Mouse (Mus musculus): ENCODE results near the gene Fam172a. TPM values are rescaled to one million over a fixed set of nuclear protein-coding genes. Genes with fewer than 3 reads are reported as not detected.

The Fam172a gene
- polyA plus RNA-seq, 1 experiment from 2014 or later: 39.8 TPM

DNA sequence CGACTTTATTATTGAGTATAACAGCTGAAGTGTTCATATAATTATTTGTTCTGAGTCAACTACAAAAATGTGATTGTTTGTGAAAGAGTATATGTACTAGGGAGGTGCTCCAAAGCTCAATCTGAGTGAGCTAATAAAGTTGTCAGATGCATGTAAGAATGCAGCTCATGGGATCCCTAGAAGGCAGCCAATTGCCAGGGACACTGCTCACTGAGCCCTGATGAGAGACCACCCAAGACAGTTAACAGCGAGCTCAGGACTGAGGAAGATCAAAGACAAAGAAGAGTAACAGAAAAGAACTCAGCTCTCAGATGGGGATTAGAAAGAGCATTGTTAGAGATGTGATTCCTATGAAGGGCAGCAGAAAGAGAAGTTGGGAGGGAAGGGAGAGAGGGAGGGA is 166.5 kb downstream of the Fam172a start:
- H3K4me3 ChIP-seq: no peak overlapping the region
- H3K9ac ChIP-seq: no peak overlapping the region
- H3K36me3 ChIP-seq: no peaks in the 10 kb centered on the region
- no peak overlapping the region for H3K4me2 ChIP-seq
- no peak overlapping the region for H3K27ac ChIP-seq
- ATAC-seq (ENCODE audit: insufficient number of reproducible peaks, insufficient read depth, low FRiP score, low TSS enrichment, low read depth): no peak
- WGBS: 44% methylated on average over 2 of the region's 2 CpGs
- no peaks in the 10 kb centered on the region for H3K9me3 ChIP-seq
- H3K27me3 ChIP-seq: no peaks in the 10 kb centered on the region
- H3K4me1 ChIP-seq: no peaks in the 10 kb centered on the region

DNA sequence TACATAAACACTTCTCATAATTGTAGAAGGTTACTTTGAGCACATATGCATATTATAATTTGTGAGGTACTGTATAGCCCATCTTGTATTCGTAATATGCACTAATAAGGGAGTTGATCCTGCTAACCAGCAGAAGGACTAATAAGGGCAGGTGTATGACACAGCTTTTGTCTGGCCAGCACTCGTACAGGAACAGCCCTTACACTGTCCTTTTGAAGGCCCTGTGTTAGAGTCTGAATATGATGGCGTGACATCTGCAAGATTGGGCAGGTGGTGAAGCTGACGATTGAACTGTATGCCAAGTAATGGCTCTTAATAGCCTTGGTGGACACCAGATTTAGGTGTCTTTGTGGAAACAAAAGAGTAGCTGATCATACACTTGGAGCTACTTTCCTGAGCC is 176.3 kb downstream of the Fam172a start:
- no peaks in the 10 kb centered on the region for H3K36me3 ChIP-seq
- H3K27me3 ChIP-seq: no peaks in the 10 kb centered on the region
- no peak overlapping the region for H3K4me3 ChIP-seq
- no peaks in the 10 kb centered on the region for H3K9me3 ChIP-seq
- H3K4me1 ChIP-seq: no peaks in the 10 kb centered on the region
- 79% methylated on average over 4 of the region's 4 CpGs for WGBS
- no peak overlapping the region for H3K9ac ChIP-seq
- H3K27ac ChIP-seq: no peak overlapping the region
- H3K4me2 ChIP-seq: no peak overlapping the region
- ATAC-seq (ENCODE audit: insufficient number of reproducible peaks, insufficient read depth, low FRiP score, low TSS enrichment, low read depth): no peak

DNA sequence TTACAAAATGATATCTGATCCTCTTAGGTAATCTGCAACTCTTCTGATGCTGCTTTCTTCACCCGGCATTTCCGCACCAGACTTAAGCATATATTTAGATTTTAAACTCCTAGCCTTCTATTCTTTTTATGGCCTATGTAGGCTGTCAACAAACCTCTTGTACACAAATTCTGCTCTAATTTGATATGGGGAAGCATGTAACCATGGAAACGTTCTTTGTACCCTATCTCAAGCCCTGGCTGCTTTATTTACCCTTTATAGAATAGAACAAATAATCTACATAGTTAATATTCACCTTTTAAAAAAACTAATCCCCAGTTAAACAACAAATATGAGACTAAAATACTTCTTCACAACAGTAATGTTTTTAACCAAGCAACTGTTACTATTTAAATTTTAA is 176.7 kb downstream of the Fam172a start:
- Histone ChIP-seq H3K27ac (no peak overlapping the region), H3K9ac (no peak overlapping the region), H3K4me3 (no peak overlapping the region), H3K4me1 (no peaks in the 10 kb centered on the region), H3K36me3 (no peaks in the 10 kb centered on the region), H3K4me2 (no peak overlapping the region), H3K27me3 (no peaks in the 10 kb centered on the region), H3K9me3 (no peaks in the 10 kb centered on the region)
- WGBS: 73% methylated on average over 3 of the region's 3 CpGs
- ATAC-seq (ENCODE audit: insufficient number of reproducible peaks, insufficient read depth, low FRiP score, low TSS enrichment, low read depth): no peak

DNA sequence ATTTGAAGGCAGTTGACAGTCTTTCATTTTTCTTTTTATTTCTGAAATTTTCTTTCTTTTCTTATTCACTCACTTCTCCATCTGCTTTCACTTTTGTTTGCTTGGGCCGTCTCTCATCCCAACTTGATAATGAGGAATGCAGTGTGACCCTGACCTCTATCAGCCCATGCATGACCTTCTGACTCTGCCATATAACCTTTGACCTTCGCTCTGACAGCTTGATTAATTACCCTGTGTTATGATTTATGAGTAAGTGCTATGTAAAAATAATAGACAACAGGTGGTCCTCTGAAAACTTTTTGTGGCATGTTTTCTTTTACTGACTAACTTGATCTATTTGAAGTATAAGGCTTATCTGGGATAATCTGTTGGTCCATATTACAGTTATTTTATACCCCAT is 195.8 kb downstream of the Fam172a start:
- Histone ChIP-seq H3K36me3 (no peaks in the 10 kb centered on the region), H3K4me3 (no peak overlapping the region), H3K4me2 (no peak overlapping the region), H3K27me3 (no peaks in the 10 kb centered on the region), H3K9me3 (no peaks in the 10 kb centered on the region), H3K9ac (no peak overlapping the region), H3K4me1 (0 out of 2 replicates have a peak, but pooled peaks cover 2% of the 10 kb centered on the region), H3K27ac (no peak overlapping the region)
- 18% methylated on average over 2 of the region's 2 CpGs for WGBS
- ATAC-seq (ENCODE audit: insufficient number of reproducible peaks, insufficient read depth, low FRiP score, low TSS enrichment, low read depth): no peak

DNA sequence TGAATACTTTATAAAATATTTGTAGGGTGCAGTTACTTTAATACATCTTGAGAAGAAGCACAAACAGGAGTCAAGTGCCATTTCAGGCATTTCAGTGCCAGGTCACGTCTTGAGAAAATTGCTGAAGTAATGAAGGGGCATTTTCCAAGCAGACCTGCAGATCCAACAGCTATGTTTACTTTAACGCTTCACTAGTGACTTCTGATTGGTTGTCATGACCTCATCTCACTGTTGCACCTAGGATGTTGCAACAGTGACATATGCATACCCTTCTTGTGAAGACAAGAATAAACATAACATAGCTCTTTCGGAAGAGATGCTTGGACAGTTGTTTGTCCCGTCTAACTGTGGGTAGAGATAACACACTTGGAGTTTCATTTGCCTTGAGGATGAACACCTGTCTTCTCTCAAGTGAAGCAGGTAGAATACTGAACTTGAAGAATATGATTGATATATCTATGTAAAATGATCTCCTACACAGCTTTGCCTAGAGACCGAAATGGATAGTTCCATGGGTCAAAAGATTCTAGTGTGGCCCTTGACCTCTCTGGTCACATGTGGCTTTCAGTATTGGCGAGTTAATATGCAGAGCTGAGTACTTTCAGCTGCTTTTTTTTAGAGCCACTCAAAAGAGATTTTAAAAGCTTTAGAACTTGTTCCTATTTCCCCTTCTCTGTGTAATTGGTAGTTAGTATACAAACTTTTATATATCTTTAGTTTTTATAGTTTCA is 196.4 kb downstream of the Fam172a start:
- Histone ChIP-seq H3K9me3 (no peaks in the 10 kb centered on the region), H3K4me3 (no peak overlapping the region), H3K27me3 (no peaks in the 10 kb centered on the region), H3K9ac (no peak overlapping the region), H3K4me2 (no peak overlapping the region), H3K4me1 (no peaks in the 10 kb centered on the region), H3K27ac (no peak overlapping the region), H3K36me3 (no peaks in the 10 kb centered on the region)
- no peak for ATAC-seq (ENCODE audit: insufficient number of reproducible peaks, insufficient read depth, low FRiP score, low TSS enrichment, low read depth)
- WGBS: 21% methylated on average over 6 of the region's 6 CpGs

DNA sequence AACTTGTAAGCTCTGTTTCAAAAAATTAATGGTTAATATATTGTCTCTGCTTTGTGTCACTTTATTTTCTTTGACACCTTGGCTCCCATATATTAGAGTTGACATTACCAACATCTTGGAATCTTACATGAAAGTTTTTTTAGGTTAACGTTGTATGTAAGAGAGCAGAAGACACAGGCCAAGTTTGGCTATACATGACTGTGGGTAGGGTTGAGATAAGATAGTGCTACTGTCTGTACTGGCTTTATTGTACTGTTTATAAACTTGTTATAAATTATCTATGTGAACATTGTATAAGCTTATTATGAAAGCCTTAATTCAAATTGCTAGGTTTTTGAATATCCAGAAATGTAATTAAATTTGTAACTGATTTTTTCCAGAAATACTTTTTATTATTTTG is 197.9 kb downstream of the Fam172a start:
- H3K36me3 ChIP-seq: no peaks in the 10 kb centered on the region
- H3K27ac ChIP-seq: no peak overlapping the region
- 64% methylated on average over 1 of the region's 1 CpGs for WGBS
- no peak for ATAC-seq (ENCODE audit: insufficient number of reproducible peaks, insufficient read depth, low FRiP score, low TSS enrichment, low read depth)
- H3K4me1 ChIP-seq: no peaks in the 10 kb centered on the region
- H3K4me2 ChIP-seq: no peak overlapping the region
- H3K4me3 ChIP-seq: no peak overlapping the region
- no peaks in the 10 kb centered on the region for H3K9me3 ChIP-seq
- no peaks in the 10 kb centered on the region for H3K27me3 ChIP-seq
- no peak overlapping the region for H3K9ac ChIP-seq

DNA sequence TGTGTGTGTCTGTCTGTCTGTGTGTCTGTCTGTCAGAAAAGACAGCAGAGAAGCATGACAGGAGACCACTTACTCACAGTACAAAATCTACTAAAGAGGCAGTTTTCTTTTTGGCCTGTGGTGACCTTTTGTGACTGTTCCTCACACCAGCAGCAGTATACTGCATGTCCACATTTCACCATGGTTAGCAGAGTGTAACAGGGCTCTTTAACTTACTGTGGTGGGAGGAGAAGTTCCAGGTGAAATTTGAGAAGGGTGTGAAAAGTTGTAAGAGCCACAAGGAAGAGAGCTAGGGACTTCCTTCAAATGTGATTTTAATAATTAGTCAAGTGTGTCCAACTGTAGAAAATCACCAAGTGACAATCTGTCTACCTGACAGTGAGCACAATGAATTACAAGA is 199.0 kb downstream of the Fam172a start:
- H3K9me3 ChIP-seq: no peaks in the 10 kb centered on the region
- no peak overlapping the region for H3K4me2 ChIP-seq
- H3K27ac ChIP-seq: no peak overlapping the region
- no peak overlapping the region for H3K4me3 ChIP-seq
- H3K9ac ChIP-seq: no peak overlapping the region
- H3K36me3 ChIP-seq: no peaks in the 10 kb centered on the region
- H3K27me3 ChIP-seq: no peaks in the 10 kb centered on the region
- no peak for ATAC-seq (ENCODE audit: insufficient number of reproducible peaks, insufficient read depth, low FRiP score, low TSS enrichment, low read depth)
- H3K4me1 ChIP-seq: no peaks in the 10 kb centered on the region

DNA sequence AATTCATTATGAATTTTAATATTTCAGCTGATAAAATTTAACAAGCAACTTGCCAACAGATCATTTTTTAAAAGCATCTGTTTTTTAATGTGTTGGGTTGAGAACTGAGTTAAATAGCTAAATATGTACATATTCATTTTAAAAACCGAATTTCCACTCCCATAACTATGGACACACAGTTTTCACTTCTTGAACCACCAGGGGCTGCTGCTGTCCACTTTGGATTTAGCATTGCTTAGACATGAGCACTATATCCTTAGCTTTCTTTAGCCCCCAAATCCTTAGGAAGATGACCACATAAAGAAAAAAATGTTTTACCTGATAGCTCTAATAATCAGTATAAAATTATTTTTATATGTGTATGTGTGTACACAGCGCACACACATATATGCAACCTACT is 207.4 kb downstream of the Fam172a start:
- H3K4me1 ChIP-seq: no peaks in the 10 kb centered on the region

DNA sequence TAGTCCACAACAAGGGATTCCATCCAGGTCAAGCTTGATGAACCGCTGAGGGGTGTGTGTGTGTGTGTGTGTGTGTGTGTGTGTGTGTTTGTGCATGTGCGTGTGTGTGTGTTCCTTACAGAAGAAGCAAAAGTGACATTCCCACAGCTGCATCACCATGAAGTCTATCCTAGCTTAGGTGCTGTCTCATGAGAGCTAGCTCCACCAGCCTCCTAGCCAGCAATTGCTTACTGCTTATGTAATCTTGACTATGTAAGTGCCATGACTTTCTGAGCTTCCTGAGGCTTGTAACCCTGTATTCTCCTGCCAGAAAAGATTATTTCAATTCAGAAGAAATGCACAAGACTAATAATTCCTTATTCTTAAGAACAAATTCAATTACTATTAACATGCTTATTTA is 221.0 kb downstream of the Fam172a start:
- Histone ChIP-seq H3K4me2 (no peak overlapping the region), H3K9me3 (no peaks in the 10 kb centered on the region), H3K36me3 (no peaks in the 10 kb centered on the region), H3K4me3 (no peak overlapping the region), H3K9ac (no peak overlapping the region), H3K4me1 (no peaks in the 10 kb centered on the region), H3K27ac (no peak overlapping the region), H3K27me3 (no peaks in the 10 kb centered on the region)
- 81% methylated on average over 2 of the region's 2 CpGs for WGBS
- ATAC-seq (ENCODE audit: insufficient number of reproducible peaks, insufficient read depth, low FRiP score, low TSS enrichment, low read depth): no peak

More for the DNA sequence above, 207.4 kb downstream of the Fam172a start:
- Histone ChIP-seq H3K4me2 (no peak overlapping the region), H3K27ac (no peak overlapping the region), H3K9ac (no peak overlapping the region), H3K9me3 (no peaks in the 10 kb centered on the region), H3K36me3 (no peaks in the 10 kb centered on the region), H3K27me3 (no peaks in the 10 kb centered on the region), H3K4me3 (no peak overlapping the region)
- ATAC-seq (ENCODE audit: insufficient number of reproducible peaks, insufficient read depth, low FRiP score, low TSS enrichment, low read depth): no peak
- 80% methylated on average over 2 of the region's 2 CpGs for WGBS

DNA sequence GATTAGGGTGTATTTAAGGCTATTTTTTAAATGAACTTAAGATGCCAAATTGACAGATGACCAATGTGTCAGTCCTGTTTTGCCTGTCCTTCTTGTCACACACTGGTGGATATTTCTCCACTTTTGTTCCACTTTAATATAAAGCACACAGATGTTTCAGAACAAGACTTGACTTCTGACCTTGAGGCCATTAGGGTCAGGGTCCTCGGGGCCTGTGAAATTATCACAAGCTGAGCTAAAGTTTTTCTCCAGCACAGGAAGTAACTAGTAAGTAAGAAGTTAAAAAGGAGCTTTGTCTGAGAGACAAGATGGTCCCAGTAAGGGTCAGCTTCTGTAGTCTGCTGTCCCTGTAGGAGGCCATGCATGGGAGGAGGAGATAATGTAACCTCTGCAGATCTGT is 255.8 kb downstream of the Fam172a start:
- no peak overlapping the region for H3K4me3 ChIP-seq

DNA sequence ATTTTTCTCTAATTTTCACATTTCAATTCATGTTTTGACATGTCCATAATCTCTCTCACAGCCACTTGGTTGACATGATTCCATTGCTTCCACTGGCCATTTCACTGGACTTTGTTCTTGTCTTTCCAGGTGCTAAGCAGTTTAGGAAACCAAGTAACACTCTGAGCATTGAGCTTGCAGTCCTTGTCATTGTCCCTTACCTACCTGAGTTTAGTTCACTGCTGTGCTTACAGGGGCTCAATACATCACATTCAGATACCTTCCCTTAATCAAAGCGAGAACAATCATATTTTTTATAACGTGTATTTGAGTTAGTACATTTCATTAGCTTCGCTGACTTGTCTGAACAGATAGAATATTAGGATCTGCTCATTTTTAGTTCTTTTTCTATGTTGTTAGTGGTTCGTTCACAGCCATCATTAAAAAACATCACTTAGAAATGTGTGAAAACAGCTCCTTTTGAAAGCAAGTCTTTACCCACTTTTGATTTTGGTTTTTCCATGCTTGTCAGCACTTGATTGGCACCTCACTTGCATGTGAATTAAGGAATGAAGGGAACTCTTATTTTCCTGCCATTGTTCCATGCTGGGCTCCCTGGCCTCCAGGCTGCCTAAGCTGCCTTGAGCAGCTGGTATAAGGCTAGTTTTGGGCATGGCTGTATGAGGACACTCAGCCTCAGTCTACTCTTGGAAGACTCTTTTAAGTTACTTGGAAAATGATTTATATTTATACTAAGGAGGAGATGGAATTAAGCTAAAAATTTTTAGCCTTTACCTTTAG is 257.9 kb downstream of the Fam172a start:
- no peaks in the 10 kb centered on the region for H3K4me1 ChIP-seq
- no peaks in the 10 kb centered on the region for H3K27me3 ChIP-seq
- ATAC-seq (ENCODE audit: insufficient number of reproducible peaks, insufficient read depth, low FRiP score, low TSS enrichment, low read depth): no peak
- H3K9me3 ChIP-seq: no peaks in the 10 kb centered on the region
- WGBS: 71% methylated on average over 4 of the region's 4 CpGs
- H3K9ac ChIP-seq: no peak overlapping the region
- no peak overlapping the region for H3K4me2 ChIP-seq
- no peaks in the 10 kb centered on the region for H3K36me3 ChIP-seq
- no peak overlapping the region for H3K27ac ChIP-seq
- no peak overlapping the region for H3K4me3 ChIP-seq

More for the DNA sequence above, 255.8 kb downstream of the Fam172a start:
- H3K4me1 ChIP-seq: no peaks in the 10 kb centered on the region
- H3K27ac ChIP-seq: no peak overlapping the region
- 2% methylated on average over 1 of the region's 1 CpGs for WGBS
- H3K9me3 ChIP-seq: no peaks in the 10 kb centered on the region
- no peak for ATAC-seq (ENCODE audit: insufficient number of reproducible peaks, insufficient read depth, low FRiP score, low TSS enrichment, low read depth)
- H3K9ac ChIP-seq: no peak overlapping the region
- no peak overlapping the region for H3K4me2 ChIP-seq
- H3K36me3 ChIP-seq: no peaks in the 10 kb centered on the region
- H3K27me3 ChIP-seq: no peaks in the 10 kb centered on the region

DNA sequence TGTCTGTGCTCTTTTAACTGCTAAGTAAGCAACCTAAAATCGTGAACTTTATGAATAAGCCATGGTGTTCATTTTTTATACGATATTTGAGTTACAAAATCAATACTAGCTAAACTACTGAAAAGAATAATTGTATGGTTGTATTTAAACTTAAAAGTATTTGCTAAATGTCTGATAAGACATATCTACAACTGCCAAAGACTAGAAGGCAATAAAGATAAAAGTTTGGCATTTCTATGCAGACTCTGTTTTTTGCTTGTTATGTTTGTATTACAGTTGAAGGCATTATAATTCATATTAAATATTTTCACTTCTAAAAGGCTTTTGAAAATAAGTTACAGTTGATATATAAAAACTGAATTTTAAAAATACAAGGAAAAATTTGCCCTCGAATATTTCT is 274.4 kb downstream of the Fam172a start:
- 73% methylated on average over 3 of the region's 3 CpGs for WGBS
- no peak for ATAC-seq (ENCODE audit: insufficient number of reproducible peaks, insufficient read depth, low FRiP score, low TSS enrichment, low read depth)
- H3K9me3 ChIP-seq: no peaks in the 10 kb centered on the region
- H3K4me2 ChIP-seq: no peak overlapping the region
- no peak overlapping the region for H3K9ac ChIP-seq
- no peaks in the 10 kb centered on the region for H3K36me3 ChIP-seq
- H3K27ac ChIP-seq: no peak overlapping the region
- H3K27me3 ChIP-seq: no peaks in the 10 kb centered on the region
- no peaks in the 10 kb centered on the region for H3K4me1 ChIP-seq
- H3K4me3 ChIP-seq: no peak overlapping the region
